Mouse (Mus musculus) lung, adult 2 months (tissue): ENCODE data around the gene Il9r.

Experiments used
- CTCF ChIP-seq: fragments of 200-500 bp; IDR thresholded peaks from 2 replicates; pipeline ENCODE4 v1.5.1; 2011; ENCODE audit warnings: mild to moderate bottlenecking, low read length, control low read depth; ENCODE audit not compliant: insufficient read depth
- POLR2A ChIP-seq: fragments of 200-500 bp; IDR thresholded peaks from 2 replicates; pipeline ENCODE4 v1.6.1; 2011; ENCODE audit warnings: low read depth, mild to moderate bottlenecking, control low read depth, low read length, borderline replicate concordance; ENCODE audit errors: extremely low read depth

- TF ChIP-seq CTCF (no peak), POLR2A (no peak)
Observed at GRCm38 (mm10) chr11:32242209-32242608, 42.1 kb upstream of the Il9r start.
